Mouse (Mus musculus) neural tube, embryonic 12.5 days (tissue): ENCODE data around the gene Dapl1. TPM values are rescaled to one million over a fixed set of nuclear protein-coding genes. Genes with fewer than 3 reads are reported as not detected.
A peak's percentile ranks its signal among the peaks of the same experiment; 100 is the strongest.

Experiments used
- ATAC-seq: fragments of 200-750 bp; cut with Nextera tagmentation; 2 replicates; pipeline ENCODE4 v1.8.0; 2017; ENCODE audit warnings: low read depth, mild to moderate bottlenecking, moderate TSS enrichment, moderate library complexity; ENCODE audit not compliant: low FRiP score
- H3K27ac ChIP-seq: fragments of 300-500 bp; sonication (generic); 2 replicates; pipeline ENCODE4 v1.5.1; 2016
- H3K27me3 ChIP-seq: fragments of 300-500 bp; sonication (generic); replicated peaks from 2 replicates; pipeline ENCODE4 v1.6.1; 2016; ENCODE audit warnings: mild to moderate bottlenecking
- H3K36me3 ChIP-seq: fragments of 300-500 bp; sonication (generic); 2 replicates; pipeline ENCODE4 v1.6.1; 2016; ENCODE audit warnings: mild to moderate bottlenecking
- H3K4me1 ChIP-seq: fragments of 300-500 bp; sonication (generic); 2 replicates; pipeline ENCODE4 v1.6.1; 2016
- H3K4me2 ChIP-seq: fragments of 300-500 bp; sonication (generic); replicated peaks from 2 replicates; pipeline ENCODE4 v1.6.1; 2016; ENCODE audit warnings: mild to moderate bottlenecking
- H3K4me3 ChIP-seq: fragments of 300-500 bp; sonication (generic); 2 replicates; pipeline ENCODE4 v1.5.1; 2016
- H3K9ac ChIP-seq: fragments of 300-500 bp; sonication (generic); 2 replicates; pipeline ENCODE4 v1.6.1; 2016; ENCODE audit warnings: mild to moderate bottlenecking
- H3K9me3 ChIP-seq: fragments of 300-500 bp; sonication (generic); 2 replicates; pipeline ENCODE4 v1.6.1; 2016; ENCODE audit warnings: mild to moderate bottlenecking
- WGBS: fragments of 180-500 bp; shearing (Covaris S2); methylation state at CpG from one replicate; pipeline ENCODE4 v1.1.7; 2016; 5-methylcytosine and 5-hydroxymethylcytosine counted together
- polyA plus RNA-seq: library from polyadenylated mRNA; unstranded; fragments of >200 nt; fragmentation: Nextera tagmentation; extraction: Ambion mirVana; gene quantifications from 2 replicates; pipeline ENCODE4 v1.2.1, GENCODE M21; 2016

The Dapl1 gene
- polyA plus RNA-seq, 1 experiment from 2014 or later: not detected

GRCm38 (mm10) chr2:59523526-59523925, 39.1 kb downstream of the Dapl1 start:
- Histone ChIP-seq H3K4me1 (no peaks in the 10 kb centered on the region), H3K27me3 (no peaks in the 10 kb centered on the region), H3K9me3 (no peaks in the 10 kb centered on the region), H3K27ac (no peak overlapping the region), H3K36me3 (no peaks in the 10 kb centered on the region), H3K4me2 (no peak overlapping the region), H3K4me3 (no peak overlapping the region), H3K9ac (no peak overlapping the region)
- WGBS: 94% methylated on average over 3 of the region's 3 CpGs
- ATAC-seq: no peak

GRCm38 (mm10) chr2:59526893-59527292, 42.4 kb downstream of the Dapl1 start:
- Histone ChIP-seq H3K9me3 (no peaks in the 10 kb centered on the region), H3K4me1 (peaks cover 5% of the 10 kb centered on the region), H3K4me3 (no peak overlapping the region), H3K27ac (no peak overlapping the region), H3K27me3 (no peaks in the 10 kb centered on the region), H3K36me3 (no peaks in the 10 kb centered on the region), H3K9ac (no peak overlapping the region), H3K4me2 (no peak overlapping the region)
- no peak for ATAC-seq
- 68% methylated on average over 9 of the region's 9 CpGs for WGBS

GRCm38 (mm10) chr2:59529574-59530080, 45.2 kb downstream of the Dapl1 start:
- H3K9ac ChIP-seq: no peak overlapping the region
- ATAC-seq: no peak
- 42% methylated on average over 17 of the region's 17 CpGs for WGBS

GRCm38 (mm10) chr2:59530811-59531210, 46.4 kb downstream of the Dapl1 start:
- Histone ChIP-seq H3K4me2 (no peak overlapping the region), H3K9me3 (no peaks in the 10 kb centered on the region), H3K27me3 (no peaks in the 10 kb centered on the region), H3K36me3 (no peaks in the 10 kb centered on the region), H3K4me3 (no peak overlapping the region), H3K9ac (no peak overlapping the region), H3K27ac (no peak overlapping the region), H3K4me1 (peaks cover 5% of the 10 kb centered on the region)
- WGBS: 93% methylated on average over 3 of the region's 3 CpGs
- ATAC-seq: no peak

More at GRCm38 (mm10) chr2:59529574-59530080, 45.2 kb downstream of the Dapl1 start:
- Histone ChIP-seq H3K4me3 (no peak overlapping the region), H3K27ac (no peak overlapping the region), H3K4me2 (no peak overlapping the region; the same call in 1 of the 2 replicates), H3K9me3 (no peaks in the 10 kb centered on the region), H3K4me1 (peaks cover 5% of the 10 kb centered on the region), H3K36me3 (no peaks in the 10 kb centered on the region), H3K27me3 (no peaks in the 10 kb centered on the region)

- H3K27ac ChIP-seq: no peak overlapping the region
- no peak overlapping the region for H3K9ac ChIP-seq
- no peak overlapping the region for H3K4me3 ChIP-seq
- peaks cover 5% of the 10 kb centered on the region for H3K4me1 ChIP-seq
- H3K9me3 ChIP-seq: no peaks in the 10 kb centered on the region
- H3K4me2 ChIP-seq: no peak overlapping the region
- no peak for ATAC-seq
- WGBS: 89% methylated on average over 3 of the region's 3 CpGs
- H3K27me3 ChIP-seq: no peaks in the 10 kb centered on the region
- H3K36me3 ChIP-seq: no peaks in the 10 kb centered on the region
Measured at GRCm38 (mm10) chr2:59532999-59533398, 48.5 kb downstream of the Dapl1 start.

- 91% methylated on average over 10 of the region's 10 CpGs for WGBS
- no peaks in the 10 kb centered on the region for H3K27me3 ChIP-seq
- no peak overlapping the region for H3K9ac ChIP-seq
- no peaks in the 10 kb centered on the region for H3K36me3 ChIP-seq
- H3K4me1 ChIP-seq: peaks cover 5% of the 10 kb centered on the region
- no peaks in the 10 kb centered on the region for H3K9me3 ChIP-seq
- no peak overlapping the region for H3K27ac ChIP-seq
- H3K4me3 ChIP-seq: no peak overlapping the region
- H3K4me2 ChIP-seq: no peak overlapping the region
- ATAC-seq: no peak
Measured at GRCm38 (mm10) chr2:59533504-59533903, 49.1 kb downstream of the Dapl1 start.

- no peaks in the 10 kb centered on the region for H3K36me3 ChIP-seq
- peaks cover 5% of the 10 kb centered on the region for H3K4me1 ChIP-seq
- no peak overlapping the region for H3K4me2 ChIP-seq
- no peaks in the 10 kb centered on the region for H3K9me3 ChIP-seq
- no peaks in the 10 kb centered on the region for H3K27me3 ChIP-seq
- no peak overlapping the region for H3K4me3 ChIP-seq
- no peak overlapping the region for H3K9ac ChIP-seq
- ATAC-seq: no peak
- whole genome bisulfite sequencing: 85% methylated on average over 15 of the region's 15 CpGs
- H3K27ac ChIP-seq: no peak overlapping the region
Measured at GRCm38 (mm10) chr2:59533971-59534748, 49.7 kb downstream of the Dapl1 start.

- H3K4me2 ChIP-seq: no peak overlapping the region
- no peak overlapping the region for H3K27ac ChIP-seq
- no peaks in the 10 kb centered on the region for H3K9me3 ChIP-seq
- H3K4me3 ChIP-seq: no peak overlapping the region
- H3K9ac ChIP-seq: no peak overlapping the region
- H3K4me1 ChIP-seq: no peaks in the 10 kb centered on the region
- ATAC-seq: no peak
- 92% methylated on average over 2 of the region's 2 CpGs for WGBS
- H3K27me3 ChIP-seq: no peaks in the 10 kb centered on the region
- H3K36me3 ChIP-seq: no peaks in the 10 kb centered on the region
Measured at GRCm38 (mm10) chr2:59536958-59537357, 52.5 kb downstream of the Dapl1 start.

- 78% methylated on average over 7 of the region's 7 CpGs for WGBS
- Histone ChIP-seq H3K36me3 (no peaks in the 10 kb centered on the region), H3K9ac (no peak overlapping the region), H3K4me3 (no peak overlapping the region), H3K4me1 (0 out of 2 replicates have a peak, but pooled peaks cover 2% of the 10 kb centered on the region), H3K9me3 (no peaks in the 10 kb centered on the region), H3K27me3 (no peaks in the 10 kb centered on the region), H3K4me2 (no peak overlapping the region), H3K27ac (no peak overlapping the region)
- no peak for ATAC-seq
Measured at GRCm38 (mm10) chr2:59538031-59538430, 53.6 kb downstream of the Dapl1 start.

- Histone ChIP-seq H3K4me1 (peaks cover 14% of the 10 kb centered on the region), H3K9ac (no peak overlapping the region), H3K4me2 (no peak overlapping the region), H3K36me3 (no peaks in the 10 kb centered on the region), H3K27ac (no peak overlapping the region), H3K9me3 (no peaks in the 10 kb centered on the region), H3K4me3 (no peak overlapping the region), H3K27me3 (no peaks in the 10 kb centered on the region)
- WGBS: 64% methylated on average over 4 of the region's 4 CpGs
- ATAC-seq: no peak
Measured at GRCm38 (mm10) chr2:59539796-59540195, 55.3 kb downstream of the Dapl1 start.

GRCm38 (mm10) chr2:59541121-59541887, 56.9 kb downstream of the Dapl1 start:
- peak; percentile 62; the same call in 1 of the 2 replicates for ATAC-seq
- peaks cover 14% of the 10 kb centered on the region for H3K4me1 ChIP-seq
- no peak overlapping the region for H3K9ac ChIP-seq
- WGBS: 24% methylated on average over 11 of the region's 11 CpGs
- H3K9me3 ChIP-seq: no peaks in the 10 kb centered on the region
- no peaks in the 10 kb centered on the region for H3K36me3 ChIP-seq
- no peaks in the 10 kb centered on the region for H3K27me3 ChIP-seq
- H3K27ac ChIP-seq: no peak overlapping the region
- H3K4me2 ChIP-seq: no peak overlapping the region
- H3K4me3 ChIP-seq: no peak overlapping the region

GRCm38 (mm10) chr2:59543543-59544065, 59.2 kb downstream of the Dapl1 start:
- Histone ChIP-seq H3K27me3 (no peaks in the 10 kb centered on the region), H3K4me3 (no peak overlapping the region), H3K4me2 (0 out of 2 replicates have a peak overlapping the region, but pooled peaks have one; percentile 0), H3K4me1 (peaks cover 14% of the 10 kb centered on the region), H3K9me3 (no peaks in the 10 kb centered on the region), H3K27ac (no peak overlapping the region), H3K9ac (no peak overlapping the region), H3K36me3 (no peaks in the 10 kb centered on the region)
- WGBS: 20% methylated on average over 9 of the region's 9 CpGs
- peak; percentile 31; the same call in 1 of the 2 replicates for ATAC-seq
